In genomic region chr13:56251176-56251923, GRCm38 (mm10) we compare ENCODE assay signal across 10 mouse cellular contexts. TPM values are rescaled to one million over a fixed set of nuclear protein-coding genes. Genes with fewer than 3 reads are reported as not detected.
A peak's percentile ranks its signal among the peaks of the same experiment; 100 is the strongest.
DNase-seq lines count a peak whose midpoint lies in the region; ATAC-seq and TF ChIP-seq lines count a peak whose summit lies in the region.
"Had no signal": no experiment of that assay in that cellular context is flagged by ENCODE, and none has a peak within 500 bp of the region (broad histone marks: within the 10 kb centered on the region; RNA-seq: fewer than 3 reads in every experiment).

No protein-coding gene starts in this region.

- H3K4me2 ChIP-seq in lung, embryonic 15.5 days = peak overlapping the region; percentile 50; the same call in 1 of the 2 replicates
- H3K4me2 ChIP-seq in embryonic facial prominence, embryonic 15.5 days (replicated peaks) = peak overlapping the region; percentile 68
- peak overlapping the region; percentile 59 for H3K4me2 ChIP-seq in stomach, embryonic 15.5 days

- intact Hi-C loops in gastrocnemius, postnatal 36 days (cut with DNase I) = no loop called here

- no peak for ATAC-seq in lung, embryonic 15.5 days (ENCODE audit: borderline replicate concordance, extremely low read depth, low FRiP score, low TSS enrichment)
- ATAC-seq in embryonic facial prominence, embryonic 15.5 days (ENCODE audit: insufficient number of reproducible peaks, low FRiP score, low TSS enrichment, low read depth) = no peak
- ATAC-seq in stomach, embryonic 15.5 days (ENCODE audit: insufficient read depth, low FRiP score, low read depth) = no peak

- peaks cover 12% of the 10 kb centered on the region for H3K4me1 ChIP-seq in lung, embryonic 15.5 days
- H3K4me1 ChIP-seq in lung, adult 2 months (ENCODE audit: control insufficient read depth, insufficient read depth, low read length) = no peaks in the 10 kb centered on the region
- peaks cover 20% of the 10 kb centered on the region for H3K4me1 ChIP-seq in embryonic facial prominence, embryonic 15.5 days
- H3K4me1 ChIP-seq in limb, embryonic 10.5 days = peaks cover 25% of the 10 kb centered on the region
- peaks cover 11% of the 10 kb centered on the region; the same call in 1 of the 2 replicates for H3K4me1 ChIP-seq in stomach, embryonic 15.5 days

- no peak for TF ChIP-seq POLR2A in lung, adult 2 months (IDR thresholded peaks at IDR 0.05; ENCODE audit: borderline replicate concordance, extremely low read depth, low read depth, low read length)

- H3K27ac ChIP-seq in lung, embryonic 15.5 days = no peak overlapping the region
- no peak overlapping the region for H3K27ac ChIP-seq in embryonic facial prominence, embryonic 15.5 days (replicated peaks)
- H3K27ac ChIP-seq in limb, embryonic 10.5 days = peak overlapping the region; percentile 14; the same call in 1 of the 2 replicates
- H3K27ac ChIP-seq in stomach, embryonic 15.5 days = no peak overlapping the region

- 1% methylated on average over 59 of the region's 59 CpGs for WGBS in lung, embryonic 15.5 days
- 3% methylated on average over 59 of the region's 59 CpGs for WGBS in lung, adult 2 months
- WGBS in embryonic facial prominence, embryonic 15.5 days = 1% methylated on average over 59 of the region's 59 CpGs
- WGBS in limb, embryonic 10.5 days = 2% methylated on average over 59 of the region's 59 CpGs
- 1% methylated on average over 59 of the region's 59 CpGs for WGBS in stomach, embryonic 15.5 days

- no peak for TF ChIP-seq CTCF in lung, adult 2 months (IDR thresholded peaks at IDR 0.05; ENCODE audit: insufficient read depth, low read length)

- peaks cover 100% of the 10 kb centered on the region for H3K27me3 ChIP-seq in lung, embryonic 15.5 days
- H3K27me3 ChIP-seq in embryonic facial prominence, embryonic 15.5 days = peaks cover 99% of the 10 kb centered on the region
- H3K27me3 ChIP-seq in limb, embryonic 10.5 days (ENCODE audit: low read depth, poor library complexity, severe bottlenecking) = peaks cover 100% of the 10 kb centered on the region
- peaks cover 97% of the 10 kb centered on the region for H3K27me3 ChIP-seq in stomach, embryonic 15.5 days (replicated peaks)

- DNase-seq in lung, adult 2 months = no peak
- peak; percentile 64 for DNase-seq in limb, embryonic 10.5 days (ENCODE audit: low spot score)
- no peak for DNase-seq in gastrocnemius, postnatal 36 days
- DNase-seq in frontal cortex, postnatal 14 days (ENCODE audit: low spot score in 2 of 2) = no peak

- no peaks in the 10 kb centered on the region for H3K9me3 ChIP-seq in lung, embryonic 15.5 days
- no peaks in the 10 kb centered on the region for H3K9me3 ChIP-seq in embryonic facial prominence, embryonic 15.5 days (replicated peaks)
- H3K9me3 ChIP-seq in limb, embryonic 10.5 days (replicated peaks) = no peaks in the 10 kb centered on the region
- no peaks in the 10 kb centered on the region for H3K9me3 ChIP-seq in stomach, embryonic 15.5 days

- no peaks in the 10 kb centered on the region for H3K36me3 ChIP-seq in lung, embryonic 15.5 days
- no peaks in the 10 kb centered on the region for H3K36me3 ChIP-seq in embryonic facial prominence, embryonic 15.5 days
- H3K36me3 ChIP-seq in limb, embryonic 10.5 days = no peaks in the 10 kb centered on the region
- no peaks in the 10 kb centered on the region for H3K36me3 ChIP-seq in stomach, embryonic 15.5 days

- H3K4me3 ChIP-seq in lung, embryonic 15.5 days = peak overlapping the region; percentile 28; the same call in 1 of the 2 replicates
- no peak overlapping the region for H3K4me3 ChIP-seq in lung, adult 2 months (replicated peaks; ENCODE audit: extremely low read depth, low read depth, low read length)
- peak overlapping the region; percentile 36 for H3K4me3 ChIP-seq in embryonic facial prominence, embryonic 15.5 days (replicated peaks)
- peak overlapping the region; percentile 53 for H3K4me3 ChIP-seq in limb, embryonic 10.5 days
- H3K4me3 ChIP-seq in stomach, embryonic 15.5 days (replicated peaks) = peak overlapping the region; percentile 33

- H3K9ac ChIP-seq in lung, embryonic 15.5 days = no peak overlapping the region
- H3K9ac ChIP-seq in embryonic facial prominence, embryonic 15.5 days = no peak overlapping the region
- H3K9ac ChIP-seq in stomach, embryonic 15.5 days = no peak overlapping the region

RNA-seq across cellular contexts. Expression of gene Neurog1, which starts 0.6 kb away (rescaled TPM):
- polyA plus RNA-seq in lung, embryonic 15.5 days (2015; fragmentation: Nextera tagmentation; extraction: Ambion mirVana) = not detected in 2 replicates
- polyA plus RNA-seq in lung, adult 2 months (2012; rRNA removed) = not detected in 2 replicates
- 1.8 and 3.1 TPM in 2 replicates for polyA plus RNA-seq in embryonic facial prominence, embryonic 15.5 days (2015; fragmentation: Nextera tagmentation; extraction: Ambion mirVana)
- 0.11 TPM in 1 of 2 replicates, not detected in the other for polyA plus RNA-seq in limb, embryonic 10.5 days (2016; fragmentation: Nextera tagmentation; extraction: Ambion mirVana)
- polyA plus RNA-seq in stomach, embryonic 15.5 days (2015; fragmentation: Nextera tagmentation; extraction: Ambion mirVana) = not detected in 2 replicates
- not detected for total RNA-seq in gastrocnemius, postnatal 36 days (2021)
- total RNA-seq: common myeloid progenitor, adult 5-6 weeks; left cerebral cortex, postnatal 36 days had no signal
- polyA plus RNA-seq: heart, embryonic 14.5 days had no signal

RNA-seq across cellular contexts. Expression of gene Cxcl14, which starts 45.0 kb away (rescaled TPM):
- 13.7 and 17.1 TPM in 2 replicates for polyA plus RNA-seq in lung, embryonic 15.5 days (2015; fragmentation: Nextera tagmentation; extraction: Ambion mirVana)
- 285 and 286 TPM in 2 replicates for polyA plus RNA-seq in lung, adult 2 months (2012; rRNA removed)
- polyA plus RNA-seq in embryonic facial prominence, embryonic 15.5 days (2015; fragmentation: Nextera tagmentation; extraction: Ambion mirVana) = 459 and 487 TPM in 2 replicates
- 29.8 and 112 TPM in 2 replicates for polyA plus RNA-seq in limb, embryonic 10.5 days (2016; fragmentation: Nextera tagmentation; extraction: Ambion mirVana)
- polyA plus RNA-seq in stomach, embryonic 15.5 days (2015; fragmentation: Nextera tagmentation; extraction: Ambion mirVana) = 12.4 and 13.7 TPM in 2 replicates
- total RNA-seq in gastrocnemius, postnatal 36 days (2021) = 10 to 100 TPM; 43.4 to 63.2 TPM
- total RNA-seq: common myeloid progenitor, adult 5-6 weeks had no signal
